Mouse (Mus musculus) forebrain, embryonic 13.5 days (tissue): ENCODE measurements around the gene Ankdd1b. TPM values are rescaled to one million over a fixed set of nuclear protein-coding genes. Genes with fewer than 3 reads are reported as not detected.

Experiments used
- ATAC-seq: fragments of 200-750 bp; cut with Nextera tagmentation; 2 replicates; pipeline ENCODE4 v1.8.0; 2017
- H3K27ac ChIP-seq: fragments of 300-500 bp; sonication (generic); 2 replicates; pipeline ENCODE4 v1.5.1; 2015; ENCODE audit warnings: inconsistent platforms, mild to moderate bottlenecking, moderate library complexity
- H3K27me3 ChIP-seq: fragments of 300-500 bp; sonication (generic); 2 replicates; pipeline ENCODE4 v1.6.1; 2015; ENCODE audit warnings: mild to moderate bottlenecking, inconsistent platforms
- H3K36me3 ChIP-seq: fragments of 300-500 bp; sonication (generic); 2 replicates; pipeline ENCODE4 v1.6.1; 2015; ENCODE audit warnings: mild to moderate bottlenecking, inconsistent platforms; ENCODE audit not compliant: poor library complexity, severe bottlenecking
- H3K4me1 ChIP-seq: fragments of 300-500 bp; sonication (generic); 2 replicates; pipeline ENCODE4 v1.6.1; 2015; ENCODE audit warnings: inconsistent platforms
- H3K4me2 ChIP-seq: fragments of 300-500 bp; sonication (generic); 2 replicates; pipeline ENCODE4 v1.6.1; 2015; ENCODE audit warnings: inconsistent platforms, mild to moderate bottlenecking, moderate library complexity
- H3K4me3 ChIP-seq: fragments of 300-500 bp; sonication (generic); 2 replicates; pipeline ENCODE4 v1.5.1; 2015; ENCODE audit warnings: mild to moderate bottlenecking, inconsistent platforms
- H3K9ac ChIP-seq: fragments of 300-500 bp; sonication (generic); 2 replicates; pipeline ENCODE4 v1.6.1; 2015; ENCODE audit warnings: mild to moderate bottlenecking, inconsistent platforms
- H3K9me3 ChIP-seq: fragments of 300-500 bp; sonication (generic); replicated peaks from 2 replicates; pipeline ENCODE4 v1.6.1; 2016; ENCODE audit warnings: inconsistent platforms
- WGBS: fragments of 180-500 bp; shearing (Covaris S2); methylation state at CpG from one replicate; pipeline ENCODE4 v1.1.7; 2015; 5-methylcytosine and 5-hydroxymethylcytosine counted together
- polyA plus RNA-seq: library from polyadenylated mRNA; unstranded; fragments of >200 nt; fragmentation: Nextera tagmentation; extraction: Ambion mirVana; gene quantifications from 2 replicates; pipeline ENCODE4 v1.2.1, GENCODE M21; 2015

Ankdd1b gene
- not detected in 2 replicates for polyA plus RNA-seq

- H3K27ac ChIP-seq, result no peak within 1 kb of the TSS
- H3K4me3 ChIP-seq, result no peak within 1 kb of the TSS
- H3K27me3 ChIP-seq, result no peaks in the 10 kb centered on the region
- H3K9ac ChIP-seq, result no peak within 1 kb of the TSS
- no peaks in the 10 kb centered on the region for H3K9me3 ChIP-seq
- H3K4me2 ChIP-seq, result no peak within 1 kb of the TSS
- WGBS, result 89% methylated on average over 14 of the region's 14 CpGs
- H3K4me1 ChIP-seq, result no peaks in the 10 kb centered on the region
- no peak for ATAC-seq
- no peaks in the 10 kb centered on the region for H3K36me3 ChIP-seq
Observed at GRCm38 (mm10) chr13:96470957-96471356, at the start of gene Ankdd1b. Gene Ankdd1b (minus strand): TSS chr13:96471198.

GRCm38 (mm10) chr13:96517335-96517734 is 46.3 kb upstream of the Ankdd1b start:
- no peak for ATAC-seq
- Histone ChIP-seq H3K9me3 (no peaks in the 10 kb centered on the region), H3K36me3 (no peaks in the 10 kb centered on the region), H3K27ac (no peak overlapping the region), H3K4me2 (no peak overlapping the region), H3K27me3 (no peaks in the 10 kb centered on the region), H3K9ac (no peak overlapping the region), H3K4me3 (no peak overlapping the region), H3K4me1 (no peaks in the 10 kb centered on the region)
- 97% methylated on average over 2 of the region's 2 CpGs for WGBS

DNA sequence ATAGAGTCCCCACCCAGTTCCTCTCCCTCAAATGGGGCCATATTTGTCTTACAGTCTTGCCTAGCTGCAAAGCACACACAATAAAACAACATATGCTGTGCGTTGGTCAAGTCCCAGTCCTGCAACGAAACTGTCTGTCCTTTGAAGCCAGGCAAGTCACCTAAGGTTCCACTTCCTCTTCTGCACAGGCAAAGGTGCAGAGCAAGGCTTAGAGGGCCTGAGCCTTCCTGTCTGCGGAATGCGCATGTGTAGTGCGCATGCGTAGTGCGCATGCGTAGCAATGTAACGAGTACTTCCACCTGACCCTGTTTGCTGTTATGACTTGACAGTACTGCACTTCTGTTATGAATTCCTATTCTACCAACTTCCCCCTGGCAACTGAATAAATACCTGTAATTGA is 45.3 kb upstream of the Ankdd1b start:
- ATAC-seq, result no peak
- Histone ChIP-seq H3K4me2 (no peak overlapping the region), H3K9me3 (no peaks in the 10 kb centered on the region), H3K27ac (no peak overlapping the region), H3K36me3 (no peaks in the 10 kb centered on the region), H3K9ac (no peak overlapping the region), H3K27me3 (no peaks in the 10 kb centered on the region), H3K4me1 (no peaks in the 10 kb centered on the region), H3K4me3 (no peak overlapping the region)
- WGBS, result 95% methylated on average over 9 of the region's 9 CpGs

DNA sequence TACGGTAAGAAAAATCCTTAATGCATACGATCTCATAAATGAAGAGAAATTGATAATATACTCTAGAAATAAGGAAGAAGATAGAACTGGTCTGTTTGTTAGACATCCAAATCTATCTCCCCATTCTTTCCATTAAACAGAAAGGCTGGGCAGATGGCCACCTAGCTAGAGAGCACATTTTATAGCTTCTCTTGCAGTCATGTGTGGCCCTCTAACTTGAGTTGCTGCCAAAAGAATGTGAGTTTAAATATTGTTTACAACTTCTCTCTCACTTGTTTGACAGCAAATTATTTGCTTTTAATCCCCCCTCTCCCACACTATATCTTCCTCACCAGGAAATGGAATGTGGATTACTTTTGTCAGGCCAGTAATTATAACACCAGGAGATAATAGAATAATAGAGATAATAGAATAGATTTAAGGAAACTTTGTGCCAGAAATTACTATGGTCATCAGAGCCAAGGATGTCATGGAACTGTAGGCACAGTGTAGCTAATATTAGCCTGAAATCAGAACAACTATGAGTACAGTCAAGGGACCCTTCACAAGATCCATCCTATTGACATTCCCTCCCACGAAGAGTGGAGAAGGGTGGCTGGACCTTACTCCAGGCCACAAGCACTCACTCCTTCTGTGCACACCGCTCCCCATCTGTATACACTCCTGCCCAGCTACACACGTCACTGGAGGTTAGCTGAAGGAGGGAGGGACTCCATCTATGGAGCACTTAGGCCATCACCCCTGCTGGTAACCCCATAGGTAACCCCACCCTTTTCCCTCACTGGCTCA is 43.4 kb upstream of the Ankdd1b start:
- H3K27ac ChIP-seq, result no peak overlapping the region
- no peak overlapping the region for H3K4me3 ChIP-seq
- H3K27me3 ChIP-seq, result no peaks in the 10 kb centered on the region
- no peaks in the 10 kb centered on the region for H3K9me3 ChIP-seq
- no peaks in the 10 kb centered on the region for H3K4me1 ChIP-seq
- WGBS, result 86% methylated on average over 5 of the region's 5 CpGs
- H3K9ac ChIP-seq, result no peak overlapping the region
- no peak overlapping the region for H3K4me2 ChIP-seq
- ATAC-seq, result no peak
- no peaks in the 10 kb centered on the region for H3K36me3 ChIP-seq

GRCm38 (mm10) chr13:96511893-96512292 is 40.9 kb upstream of the Ankdd1b start:
- Histone ChIP-seq H3K27me3 (no peaks in the 10 kb centered on the region), H3K27ac (no peak overlapping the region), H3K9ac (no peak overlapping the region), H3K4me2 (no peak overlapping the region), H3K4me1 (no peaks in the 10 kb centered on the region), H3K9me3 (no peaks in the 10 kb centered on the region), H3K4me3 (no peak overlapping the region), H3K36me3 (no peaks in the 10 kb centered on the region)
- WGBS, result 69% methylated on average over 5 of the region's 5 CpGs
- ATAC-seq, result no peak

DNA sequence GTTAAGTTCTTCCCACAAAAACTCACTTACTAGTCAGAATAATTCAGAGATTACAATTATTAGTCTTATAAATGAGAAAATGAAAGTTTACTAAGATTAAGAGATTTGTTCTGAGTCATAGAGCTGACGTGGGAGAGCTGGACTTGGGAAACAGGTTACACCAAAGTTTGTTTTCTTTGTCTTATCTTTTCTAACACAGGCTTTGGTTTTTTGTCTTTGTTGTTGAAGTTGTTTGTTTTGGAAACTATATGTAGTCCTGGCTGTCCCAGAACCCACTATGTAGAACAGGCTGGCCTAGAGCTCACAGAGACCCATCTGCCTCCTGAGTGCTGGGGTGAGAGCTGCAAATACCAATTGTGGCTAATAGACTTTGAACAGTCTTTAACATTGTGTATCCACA is 40.3 kb upstream of the Ankdd1b start:
- WGBS, result 95% methylated on average over 1 of the region's 1 CpGs
- H3K4me2 ChIP-seq, result no peak overlapping the region
- H3K27me3 ChIP-seq, result no peaks in the 10 kb centered on the region
- no peaks in the 10 kb centered on the region for H3K9me3 ChIP-seq
- no peak for ATAC-seq
- no peaks in the 10 kb centered on the region for H3K4me1 ChIP-seq
- no peaks in the 10 kb centered on the region for H3K36me3 ChIP-seq
- no peak overlapping the region for H3K27ac ChIP-seq
- no peak overlapping the region for H3K4me3 ChIP-seq
- no peak overlapping the region for H3K9ac ChIP-seq

DNA sequence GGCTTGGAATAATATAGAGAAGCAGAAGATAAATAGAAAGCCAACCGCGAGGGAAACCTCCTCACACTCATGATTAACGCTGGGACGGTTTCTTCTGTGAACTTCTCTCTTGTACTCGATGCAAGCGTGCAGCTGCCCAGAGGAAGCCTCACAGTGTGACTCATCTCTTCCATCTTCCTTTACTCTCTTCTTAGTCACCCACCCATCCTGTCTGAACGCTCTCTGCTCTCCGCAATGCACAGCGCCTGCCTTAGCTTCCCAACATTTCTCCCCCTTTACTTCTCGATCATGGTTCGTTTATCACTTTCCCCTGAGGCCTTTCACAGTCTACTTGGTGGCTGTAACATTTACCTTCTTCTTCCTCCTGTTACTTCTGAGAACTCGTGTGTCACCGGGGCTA is 39.6 kb upstream of the Ankdd1b start:
- Histone ChIP-seq H3K27ac (no peak overlapping the region), H3K9me3 (no peaks in the 10 kb centered on the region), H3K36me3 (no peaks in the 10 kb centered on the region), H3K4me2 (no peak overlapping the region), H3K27me3 (no peaks in the 10 kb centered on the region), H3K4me1 (no peaks in the 10 kb centered on the region), H3K4me3 (no peak overlapping the region), H3K9ac (no peak overlapping the region)
- 90% methylated on average over 13 of the region's 13 CpGs for WGBS
- ATAC-seq, result no peak

- no peak overlapping the region for H3K4me2 ChIP-seq
- H3K9me3 ChIP-seq, result no peaks in the 10 kb centered on the region
- H3K9ac ChIP-seq, result no peak overlapping the region
- WGBS, result 89% methylated on average over 4 of the region's 4 CpGs
- H3K4me1 ChIP-seq, result no peaks in the 10 kb centered on the region
- no peak overlapping the region for H3K27ac ChIP-seq
- ATAC-seq, result no peak
- no peaks in the 10 kb centered on the region for H3K27me3 ChIP-seq
- no peak overlapping the region for H3K4me3 ChIP-seq
- no peaks in the 10 kb centered on the region for H3K36me3 ChIP-seq
Observed at GRCm38 (mm10) chr13:96507541-96507940, 36.5 kb upstream of the Ankdd1b start.

- Histone ChIP-seq H3K9me3 (no peaks in the 10 kb centered on the region), H3K4me2 (no peak overlapping the region), H3K27ac (no peak overlapping the region), H3K4me1 (no peaks in the 10 kb centered on the region), H3K36me3 (no peaks in the 10 kb centered on the region), H3K4me3 (no peak overlapping the region), H3K9ac (no peak overlapping the region), H3K27me3 (no peaks in the 10 kb centered on the region)
- WGBS, result 83% methylated on average over 6 of the region's 6 CpGs
- no peak for ATAC-seq
Observed at GRCm38 (mm10) chr13:96506313-96506712, 35.3 kb upstream of the Ankdd1b start.

DNA sequence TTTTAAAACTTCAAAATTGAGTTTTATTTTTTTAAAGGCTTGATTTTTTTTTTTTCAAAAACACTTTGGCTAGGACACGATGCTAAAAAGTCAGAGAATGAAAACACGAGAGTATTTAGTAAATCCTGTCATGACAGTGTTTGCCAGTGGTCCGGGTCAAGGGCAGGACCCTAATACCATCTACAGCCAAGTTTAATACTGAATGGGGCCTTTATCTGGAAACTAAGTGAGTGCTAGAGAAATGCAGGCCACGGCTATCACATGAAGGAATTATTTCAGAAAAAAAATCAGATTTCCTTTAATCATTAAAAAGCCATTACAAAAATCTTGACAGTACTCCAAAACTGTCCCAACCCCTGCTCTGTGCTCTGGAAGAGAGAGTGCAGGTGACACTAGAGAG is 34.7 kb upstream of the Ankdd1b start:
- no peak for ATAC-seq
- no peak overlapping the region for H3K4me3 ChIP-seq
- no peaks in the 10 kb centered on the region for H3K4me1 ChIP-seq
- 89% methylated on average over 4 of the region's 4 CpGs for WGBS
- H3K4me2 ChIP-seq, result no peak overlapping the region
- H3K9ac ChIP-seq, result no peak overlapping the region
- peaks cover 3% of the 10 kb centered on the region for H3K36me3 ChIP-seq
- no peaks in the 10 kb centered on the region for H3K9me3 ChIP-seq
- H3K27ac ChIP-seq, result no peak overlapping the region
- no peaks in the 10 kb centered on the region for H3K27me3 ChIP-seq

DNA sequence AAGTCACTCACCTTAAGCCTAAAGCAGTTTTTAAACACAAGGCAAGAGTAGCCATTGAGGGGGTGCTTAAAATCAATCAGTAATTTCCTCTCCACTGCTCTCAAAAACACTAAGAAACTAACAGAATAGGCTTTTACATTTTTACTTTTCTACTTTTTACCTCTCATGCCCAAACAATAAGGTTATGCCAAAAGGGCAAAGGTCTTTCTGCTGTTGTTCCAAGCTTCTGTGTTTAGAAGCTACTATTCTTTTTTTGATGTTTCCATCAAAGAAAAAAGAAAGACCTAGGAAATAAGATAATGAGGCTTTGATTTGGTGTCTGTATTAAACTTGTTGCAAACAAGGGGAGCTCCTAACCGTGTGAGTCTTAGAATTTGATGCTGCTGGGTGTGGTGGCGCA is 28.9 kb upstream of the Ankdd1b start:
- Histone ChIP-seq H3K4me2 (no peak overlapping the region), H3K27ac (no peak overlapping the region), H3K27me3 (no peaks in the 10 kb centered on the region), H3K4me1 (no peaks in the 10 kb centered on the region), H3K36me3 (peaks cover 7% of the 10 kb centered on the region), H3K9ac (no peak overlapping the region), H3K9me3 (no peaks in the 10 kb centered on the region), H3K4me3 (no peak overlapping the region)
- 73% methylated on average over 2 of the region's 2 CpGs for WGBS
- ATAC-seq, result no peak

DNA sequence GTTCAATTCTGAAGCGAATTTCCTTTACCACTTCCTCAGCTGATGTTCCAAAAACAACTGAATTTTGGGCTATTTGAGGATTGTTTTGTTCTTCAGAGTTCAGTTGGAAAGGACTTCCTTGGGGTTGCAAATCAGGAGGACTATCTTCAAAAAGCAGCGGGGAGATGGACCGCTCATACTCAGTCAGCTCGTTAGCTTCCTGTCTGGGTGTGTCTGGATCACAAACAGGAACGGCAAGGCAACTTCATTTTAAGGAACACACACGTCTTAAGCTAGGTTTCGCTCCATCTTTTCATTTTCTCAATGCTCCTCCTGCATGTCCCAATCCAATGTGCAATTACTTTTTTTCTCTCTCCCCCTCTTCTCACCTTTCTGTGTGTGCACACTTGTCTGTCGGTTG is 25.6 kb upstream of the Ankdd1b start:
- H3K9ac ChIP-seq, result no peak overlapping the region
- H3K27me3 ChIP-seq, result no peaks in the 10 kb centered on the region
- peaks cover 7% of the 10 kb centered on the region for H3K36me3 ChIP-seq
- no peak for ATAC-seq
- no peak overlapping the region for H3K4me3 ChIP-seq
- WGBS, result 78% methylated on average over 8 of the region's 8 CpGs
- no peaks in the 10 kb centered on the region for H3K4me1 ChIP-seq
- H3K9me3 ChIP-seq, result no peaks in the 10 kb centered on the region
- no peak overlapping the region for H3K4me2 ChIP-seq
- H3K27ac ChIP-seq, result no peak overlapping the region

GRCm38 (mm10) chr13:96490433-96490832 is 19.4 kb upstream of the Ankdd1b start, which contains the start of gene Gm17622:
Gene Gm17622 (plus strand): TSS chr13:96490733.
- WGBS, result 92% methylated on average over 3 of the region's 3 CpGs
- no peak within 1 kb of the TSS for H3K4me3 ChIP-seq
- H3K27me3 ChIP-seq, result no peaks in the 10 kb centered on the region
- no peak within 1 kb of the TSS for H3K4me2 ChIP-seq
- H3K27ac ChIP-seq, result no peak within 1 kb of the TSS
- no peak for ATAC-seq
- H3K9me3 ChIP-seq, result no peaks in the 10 kb centered on the region; the same call in 1 of the 2 replicates
- H3K9ac ChIP-seq, result no peak within 1 kb of the TSS
- peaks cover 13% of the 10 kb centered on the region for H3K36me3 ChIP-seq
- no peaks in the 10 kb centered on the region for H3K4me1 ChIP-seq
